Mouse (Mus musculus) forebrain, embryonic 10.5 days (tissue): ENCODE measurements at regions not wholly inside any gene's neighbourhood (a gene's known extent, or its start where the extent isn't known, plus 50 kb on each side); places are given as distances from the start of the nearest gene placed in this dataset.

ENCODE experiments used
- DNase-seq: peaks from one replicate; pipeline ENCODE4 v3.0.0-alpha.2; 2017; ENCODE audit warnings: low spot score; ENCODE audit errors: extremely low spot score
- H3K27ac ChIP-seq: fragments of 300-500 bp; sonication (generic); 2 replicates; pipeline ENCODE4 v1.5.1; 2016; ENCODE audit warnings: mild to moderate bottlenecking
- H3K27me3 ChIP-seq: fragments of 300-500 bp; sonication (generic); 2 replicates; pipeline ENCODE4 v1.6.1; 2016; ENCODE audit warnings: mild to moderate bottlenecking; ENCODE audit not compliant: poor library complexity, severe bottlenecking
- H3K36me3 ChIP-seq: fragments of 300-500 bp; sonication (generic); replicated peaks from 2 replicates; pipeline ENCODE4 v1.6.1; 2016; ENCODE audit warnings: mild to moderate bottlenecking, moderate library complexity
- H3K4me1 ChIP-seq: fragments of 300-500 bp; sonication (generic); 2 replicates; pipeline ENCODE4 v1.6.1; 2016
- H3K4me3 ChIP-seq: fragments of 300-500 bp; sonication (generic); 2 replicates; pipeline ENCODE4 v1.5.1; 2016; ENCODE audit warnings: mild to moderate bottlenecking, moderate library complexity
- H3K9me3 ChIP-seq: fragments of 300-500 bp; sonication (generic); 2 replicates; pipeline ENCODE4 v1.6.1; 2016; ENCODE audit warnings: mild to moderate bottlenecking, moderate library complexity
- WGBS: fragments of 180-500 bp; shearing (Covaris S2); methylation state at CpG from one replicate; pipeline ENCODE4 v1.1.7; 2016; 5-methylcytosine and 5-hydroxymethylcytosine counted together

DNA sequence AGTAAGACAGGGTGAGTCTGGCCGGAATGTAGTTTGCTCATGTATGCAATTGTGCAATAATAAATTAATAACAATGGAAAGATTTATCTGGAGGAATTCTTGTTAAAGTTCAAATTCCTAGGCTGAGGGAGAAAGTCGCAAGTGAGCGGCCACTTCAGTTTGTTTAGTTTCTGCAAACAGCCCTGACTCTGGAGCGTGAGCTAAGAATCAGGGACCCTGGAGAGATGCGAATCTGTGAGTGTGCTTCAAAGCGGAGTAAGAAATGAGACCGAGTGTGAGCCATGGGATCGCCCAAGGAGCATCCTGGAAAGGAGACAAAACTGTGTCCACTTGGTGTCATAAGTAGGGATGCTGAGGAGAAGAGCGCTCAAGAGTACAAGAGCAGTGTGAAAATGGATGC is 104.2 kb upstream of the Lrig3 start:
- Histone ChIP-seq H3K9me3 (no peaks in the 10 kb centered on the region), H3K4me1 (no peaks in the 10 kb centered on the region), H3K27me3 (no peaks in the 10 kb centered on the region), H3K4me3 (no peak overlapping the region), H3K36me3 (no peaks in the 10 kb centered on the region), H3K27ac (no peak overlapping the region)
- WGBS = 93% methylated on average over 9 of the region's 9 CpGs
- no peak for DNase-seq

DNA sequence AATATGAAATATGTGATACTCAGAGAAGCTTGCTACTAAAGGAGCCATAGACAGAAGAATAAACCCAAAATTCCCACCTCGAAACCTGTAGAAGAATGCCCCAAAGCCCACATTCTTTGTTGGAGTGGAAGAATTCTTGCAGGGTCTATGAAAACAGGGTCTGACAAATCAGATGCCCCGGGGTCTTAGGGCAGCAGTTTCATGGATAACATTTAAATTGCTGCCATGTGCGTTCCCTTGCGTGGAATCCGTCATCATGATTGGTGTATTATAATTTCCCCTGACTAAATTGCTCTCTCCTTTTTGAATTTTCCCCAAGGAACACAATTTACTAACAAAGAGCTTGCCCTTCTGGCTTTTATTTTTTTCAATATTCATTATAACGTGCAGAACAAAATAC is 99.6 kb upstream of the Lrig3 start:
- WGBS = 78% methylated on average over 6 of the region's 6 CpGs
- no peak overlapping the region for H3K27ac ChIP-seq
- no peaks in the 10 kb centered on the region for H3K9me3 ChIP-seq
- no peaks in the 10 kb centered on the region for H3K36me3 ChIP-seq
- no peaks in the 10 kb centered on the region for H3K27me3 ChIP-seq
- H3K4me1 ChIP-seq = no peaks in the 10 kb centered on the region
- H3K4me3 ChIP-seq = no peak overlapping the region
- DNase-seq = no peak

DNA sequence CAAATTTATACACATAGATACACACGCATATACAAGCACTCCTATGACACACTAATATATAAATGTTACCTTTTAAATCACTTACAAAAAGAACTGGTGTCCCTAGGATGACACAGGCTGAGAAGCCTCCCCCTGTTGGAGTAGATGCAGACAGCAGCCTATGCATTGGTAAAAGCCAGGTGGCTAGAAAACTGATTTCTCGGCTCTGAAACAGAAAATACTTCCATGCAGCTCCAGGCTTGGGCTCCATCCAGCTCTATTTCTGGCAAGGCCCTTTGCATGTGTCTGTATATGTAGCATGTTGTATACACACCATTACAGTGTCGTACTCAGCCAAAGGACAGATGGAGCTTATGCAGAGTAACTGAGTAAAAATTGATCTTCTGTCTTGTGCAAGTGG is 81.4 kb upstream of the Lrig3 start:
- Histone ChIP-seq H3K36me3 (no peaks in the 10 kb centered on the region), H3K9me3 (no peaks in the 10 kb centered on the region), H3K27ac (no peak overlapping the region), H3K4me3 (no peak overlapping the region), H3K27me3 (no peaks in the 10 kb centered on the region), H3K4me1 (peaks cover 7% of the 10 kb centered on the region; the same call in 1 of the 2 replicates)
- 84% methylated on average over 3 of the region's 3 CpGs for WGBS
- DNase-seq = no peak

DNA sequence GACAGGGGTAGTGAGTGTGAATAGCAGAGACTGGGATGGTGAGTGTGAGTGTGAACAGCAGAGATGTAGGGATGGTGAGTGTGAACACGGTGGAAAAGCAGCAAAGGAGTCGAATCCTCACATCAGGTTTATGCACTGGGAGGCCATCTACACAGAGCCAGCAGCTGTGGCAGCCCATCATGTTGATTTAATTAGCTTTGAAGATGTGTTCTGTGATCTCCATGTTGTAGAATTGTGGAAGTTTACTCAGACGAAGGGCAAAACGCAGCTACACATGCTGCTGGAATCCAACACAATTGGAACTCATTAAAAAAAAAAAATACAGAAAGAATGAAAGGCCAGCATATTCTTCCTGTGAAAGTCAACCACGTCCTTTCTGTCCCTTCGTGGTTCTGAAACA is 80.2 kb upstream of the Lrig3 start:
- Histone ChIP-seq H3K9me3 (no peaks in the 10 kb centered on the region), H3K27me3 (no peaks in the 10 kb centered on the region), H3K4me1 (peaks cover 7% of the 10 kb centered on the region; the same call in 1 of the 2 replicates), H3K27ac (no peak overlapping the region), H3K4me3 (no peak overlapping the region), H3K36me3 (no peaks in the 10 kb centered on the region)
- WGBS = 24% methylated on average over 6 of the region's 6 CpGs
- no peak for DNase-seq

DNA sequence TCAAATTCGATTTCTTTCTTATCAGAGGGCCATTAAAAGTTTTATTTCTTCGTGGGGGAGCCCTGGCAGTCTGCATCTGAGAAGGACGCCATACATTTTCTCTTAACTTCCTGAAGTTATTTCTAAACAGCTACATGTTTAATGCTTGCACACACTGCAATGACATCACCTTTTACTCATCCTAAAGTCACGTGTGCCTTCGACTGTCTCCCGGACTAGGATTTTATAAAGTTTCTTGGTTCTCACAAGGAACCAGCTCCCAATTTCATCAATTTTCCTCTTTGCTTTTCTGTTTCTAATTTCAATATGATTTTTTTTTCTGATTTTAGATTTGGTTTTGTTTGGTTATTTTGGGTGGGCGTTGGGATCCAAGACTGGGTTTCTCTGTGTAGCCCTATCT is 73.8 kb upstream of the Lrig3 start:
- no peaks in the 10 kb centered on the region for H3K9me3 ChIP-seq
- DNase-seq = no peak
- 88% methylated on average over 7 of the region's 7 CpGs for whole genome bisulfite sequencing
- no peaks in the 10 kb centered on the region for H3K27me3 ChIP-seq
- no peak overlapping the region for H3K27ac ChIP-seq
- H3K4me1 ChIP-seq = peaks cover 12% of the 10 kb centered on the region
- H3K4me3 ChIP-seq = no peak overlapping the region
- no peaks in the 10 kb centered on the region for H3K36me3 ChIP-seq

DNA sequence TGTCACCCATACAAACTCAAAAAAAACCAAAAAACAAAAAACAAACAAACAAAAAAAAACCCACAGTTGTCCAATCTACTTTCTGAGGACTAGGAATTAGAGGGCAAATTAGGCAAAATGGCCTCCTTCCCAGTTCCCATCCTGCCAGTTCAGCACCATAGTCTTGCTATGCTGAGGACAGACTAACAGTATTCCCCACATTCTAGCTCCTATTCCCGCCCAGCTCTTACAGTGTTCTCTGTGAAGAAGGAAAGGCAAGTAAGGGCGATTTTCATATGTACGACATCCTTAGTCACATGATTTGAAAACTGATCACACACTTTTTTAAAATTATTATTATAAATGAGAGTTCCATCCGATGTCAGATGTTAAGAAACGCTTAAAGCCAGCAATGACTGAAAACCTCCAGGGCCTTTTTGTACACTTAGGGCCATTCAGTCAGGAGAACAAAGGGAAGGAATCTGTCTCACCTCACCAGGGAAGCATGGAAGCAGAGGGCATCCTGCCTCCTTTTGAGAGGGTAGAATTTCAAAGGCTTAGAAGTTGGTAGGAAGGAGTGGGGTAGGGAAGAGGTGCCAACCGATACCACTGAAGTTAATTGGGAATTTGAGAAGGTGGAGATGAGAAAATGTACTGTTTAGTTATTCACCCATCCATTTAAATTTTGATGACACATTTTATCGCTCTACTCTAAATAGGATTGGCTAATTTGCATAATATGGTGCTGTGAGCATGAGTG is 70.1 kb upstream of the Lrig3 start:
- Histone ChIP-seq H3K27me3 (no peaks in the 10 kb centered on the region), H3K27ac (no peak overlapping the region), H3K4me1 (peaks cover 13% of the 10 kb centered on the region), H3K4me3 (no peak overlapping the region), H3K9me3 (no peaks in the 10 kb centered on the region), H3K36me3 (no peaks in the 10 kb centered on the region)
- WGBS = 57% methylated on average over 7 of the region's 7 CpGs
- no peak for DNase-seq

DNA sequence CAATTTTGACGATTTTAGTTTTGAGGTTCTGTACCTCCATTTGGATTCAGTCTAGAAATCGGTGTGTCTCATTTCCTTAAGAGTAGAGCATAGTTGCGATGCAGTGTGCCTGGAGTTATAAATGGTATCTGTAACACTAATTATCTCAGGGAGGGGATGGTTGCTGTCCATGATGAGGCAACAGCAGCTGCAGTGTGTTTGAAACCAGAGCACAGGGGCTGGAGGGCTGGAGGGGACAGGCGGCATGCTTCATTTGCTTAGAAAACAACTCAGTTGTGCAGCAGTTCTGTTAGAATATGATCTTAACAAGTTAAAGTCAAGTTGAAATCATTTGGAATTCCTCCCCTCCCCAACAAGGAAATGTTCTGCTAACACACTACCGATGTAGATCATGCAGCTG is 69.3 kb upstream of the Lrig3 start:
- no peaks in the 10 kb centered on the region for H3K27me3 ChIP-seq
- H3K27ac ChIP-seq = no peak overlapping the region
- no peak overlapping the region for H3K4me3 ChIP-seq
- peaks cover 13% of the 10 kb centered on the region for H3K4me1 ChIP-seq
- H3K36me3 ChIP-seq = no peaks in the 10 kb centered on the region
- 71% methylated on average over 5 of the region's 5 CpGs for WGBS
- DNase-seq = no peak
- H3K9me3 ChIP-seq = no peaks in the 10 kb centered on the region

DNA sequence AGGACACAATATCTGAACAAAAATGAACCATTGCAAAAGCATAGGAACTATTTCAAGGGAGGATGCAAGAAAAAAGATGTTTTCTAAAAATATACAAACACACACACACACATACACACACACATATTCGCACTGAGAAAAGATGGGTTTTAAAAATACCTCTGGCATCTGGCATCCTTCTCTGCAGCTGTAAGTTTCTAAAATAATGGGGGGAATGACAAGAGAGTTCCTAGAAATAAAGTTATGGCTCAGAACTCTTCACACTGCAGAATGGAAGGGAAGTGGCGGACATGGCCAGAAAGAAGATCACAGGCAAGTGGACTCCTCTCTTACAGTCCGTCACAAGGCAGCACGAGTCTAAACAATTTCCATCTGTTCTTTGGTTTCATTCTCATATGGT is 66.5 kb upstream of the Lrig3 start:
- H3K4me1 ChIP-seq = peaks cover 13% of the 10 kb centered on the region
- H3K27ac ChIP-seq = no peak overlapping the region
- H3K27me3 ChIP-seq = no peaks in the 10 kb centered on the region
- WGBS = 83% methylated on average over 4 of the region's 4 CpGs
- DNase-seq = no peak
- no peaks in the 10 kb centered on the region for H3K36me3 ChIP-seq
- H3K9me3 ChIP-seq = no peaks in the 10 kb centered on the region
- H3K4me3 ChIP-seq = no peak overlapping the region

DNA sequence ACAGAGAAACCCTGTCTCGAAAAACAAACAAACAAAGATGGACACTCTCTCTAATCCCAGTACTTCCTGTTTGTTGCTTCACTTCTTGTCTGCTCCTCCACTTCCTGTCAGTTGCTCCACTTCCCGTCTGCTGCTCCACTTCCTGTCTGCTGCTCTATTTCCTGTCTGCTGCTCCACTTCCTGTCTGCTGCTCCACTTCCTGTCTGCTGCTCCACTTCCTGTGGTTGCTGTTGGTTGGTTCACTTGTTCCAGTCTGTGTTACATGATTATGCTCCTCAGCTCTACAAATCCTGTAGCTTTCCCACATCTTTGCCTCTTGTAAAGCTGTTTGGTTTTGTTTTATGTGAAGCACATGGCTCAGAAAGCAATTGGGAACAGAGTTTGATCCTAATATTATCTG is 65.4 kb upstream of the Lrig3 start:
- H3K27ac ChIP-seq = no peak overlapping the region
- WGBS = 93% methylated on average over 2 of the region's 2 CpGs
- H3K36me3 ChIP-seq = no peaks in the 10 kb centered on the region
- H3K4me1 ChIP-seq = peaks cover 13% of the 10 kb centered on the region
- no peak overlapping the region for H3K4me3 ChIP-seq
- no peak for DNase-seq
- H3K9me3 ChIP-seq = no peaks in the 10 kb centered on the region
- H3K27me3 ChIP-seq = no peaks in the 10 kb centered on the region

DNA sequence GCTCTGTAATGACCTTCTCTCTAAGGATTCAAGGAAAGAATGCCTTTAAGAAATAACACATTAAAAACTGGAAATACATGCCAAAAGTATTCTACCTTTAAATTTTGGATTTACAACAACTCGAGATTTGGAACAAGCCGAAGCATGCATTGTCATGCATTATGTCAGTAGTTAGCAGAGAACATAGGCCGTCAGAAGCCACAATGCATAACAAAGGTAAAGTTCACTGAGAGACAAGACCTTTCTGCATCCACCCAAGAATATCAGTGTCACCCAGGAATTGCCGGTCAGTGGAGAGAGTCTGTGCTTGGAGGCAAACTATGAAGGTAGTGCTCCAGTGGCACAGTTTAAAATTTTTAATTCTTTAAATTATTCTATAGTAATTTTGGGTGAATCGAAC is 63.3 kb upstream of the Lrig3 start:
- Histone ChIP-seq H3K4me1 (no peaks in the 10 kb centered on the region), H3K27me3 (no peaks in the 10 kb centered on the region), H3K4me3 (no peak overlapping the region), H3K27ac (no peak overlapping the region), H3K36me3 (no peaks in the 10 kb centered on the region), H3K9me3 (no peaks in the 10 kb centered on the region)
- WGBS = 81% methylated on average over 5 of the region's 5 CpGs
- DNase-seq = no peak

DNA sequence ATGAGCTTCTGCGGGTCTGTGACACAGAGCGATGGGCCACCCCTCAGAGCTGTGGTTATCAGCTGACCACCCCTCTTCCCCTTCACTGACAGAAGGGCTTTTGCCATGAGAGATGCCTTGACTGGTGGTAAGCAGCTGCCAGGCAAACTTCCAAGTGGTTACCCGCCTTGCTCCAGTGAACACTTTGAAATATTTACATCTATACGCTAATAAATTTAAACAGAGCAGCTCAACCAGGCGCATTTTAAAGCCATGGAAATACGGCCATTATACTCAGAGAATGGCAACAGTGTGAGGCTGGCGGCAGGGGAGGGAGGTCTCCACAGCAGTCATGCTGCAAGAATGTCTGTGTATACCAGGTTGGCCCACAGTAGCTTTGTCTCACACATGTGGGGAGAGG is 53.8 kb upstream of the Lrig3 start:
- Histone ChIP-seq H3K4me3 (no peak overlapping the region), H3K4me1 (peaks cover 11% of the 10 kb centered on the region; the same call in 1 of the 2 replicates), H3K27ac (no peak overlapping the region), H3K9me3 (no peaks in the 10 kb centered on the region), H3K36me3 (no peaks in the 10 kb centered on the region), H3K27me3 (no peaks in the 10 kb centered on the region)
- WGBS = 82% methylated on average over 7 of the region's 7 CpGs
- no peak for DNase-seq
